Mouse (Mus musculus) CH12.LX (cell line): Measurements from ENCODE around the gene Chchd6. TPM values are rescaled to one million over a fixed set of nuclear protein-coding genes. Genes with fewer than 3 reads are reported as not detected.
A peak's percentile ranks its signal among the peaks of the same experiment; 100 is the strongest.

Experiments used
- DNase-seq: peaks from one replicate; pipeline ENCODE4 v3.0.0-alpha.2; 2013; ENCODE audit errors: extremely low read depth
- H3K27ac ChIP-seq: 2 replicates; pipeline ENCODE4 v1.5.1; 2012; ENCODE audit warnings: low read depth, mild to moderate bottlenecking, control low read depth, moderate library complexity; ENCODE audit not compliant: insufficient read depth
- H3K27me3 ChIP-seq: replicated peaks from 2 replicates; pipeline ENCODE3; 2012; ENCODE audit warnings: inconsistent platforms
- H3K36me3 ChIP-seq, 2 experiments: replicated peaks in 1 of 2; 2 replicates each; pipeline versions ENCODE3 to v1.6.1; 2012; ENCODE audit warnings: inconsistent platforms in 1 of 2, low read length in 1 of 2, mild to moderate bottlenecking in 1 of 2, mixed read lengths in 1 of 2, moderate library complexity in 1 of 2; ENCODE audit not compliant: control insufficient read depth in 1 of 2, insufficient read depth in 1 of 2
- H3K4me1 ChIP-seq, 2 experiments: 2 replicates each; pipeline ENCODE4 v1.6.1; 2012; ENCODE audit warnings: inconsistent platforms in 1 of 2, moderate library complexity in 1 of 2; ENCODE audit not compliant: insufficient read depth in 2 of 2, control insufficient read depth in 1 of 2
- H3K4me2 ChIP-seq: 2 replicates; pipeline ENCODE4 v1.6.1; 2012; ENCODE audit warnings: low read depth, mild to moderate bottlenecking, control low read depth; ENCODE audit not compliant: poor library complexity, insufficient read depth, severe bottlenecking
- H3K4me3 ChIP-seq, 3 experiments: fragments of 150-350 bp in 1 of 3; sonication (generic) in 1 of 3; replicated peaks in 1 of 3; 2 replicates each; pipeline versions ENCODE3 to v1.5.1; 2011 to 2012; ENCODE audit warnings: low read depth in 2 of 3, low read length in 2 of 3, mild to moderate bottlenecking in 2 of 3, moderate library complexity in 2 of 3, control low read depth in 1 of 3, improper control_type of control experiment in 1 of 3, inconsistent platforms in 1 of 3, mixed read lengths in 1 of 3; ENCODE audit not compliant: poor library complexity in 1 of 3
- H3K79me2 ChIP-seq: replicated peaks from 2 replicates; pipeline ENCODE4 v1.6.1; 2012; ENCODE audit warnings: mild to moderate bottlenecking, moderate library complexity; ENCODE audit not compliant: control insufficient read depth, poor library complexity, insufficient read depth, severe bottlenecking; ENCODE audit errors: extremely low read depth
- H3K9ac ChIP-seq: 2 replicates; pipeline ENCODE4 v1.6.1; 2012; ENCODE audit warnings: low read depth, mild to moderate bottlenecking, control low read depth, moderate library complexity; ENCODE audit not compliant: insufficient read depth
- H3K9me3 ChIP-seq: replicated peaks from 2 replicates; pipeline ENCODE3; 2012; ENCODE audit warnings: low read length, inconsistent platforms, mixed read lengths
- CHD1 ChIP-seq: IDR thresholded peaks from 2 replicates; pipeline ENCODE4 v1.6.1; 2012; ENCODE audit warnings: low read depth, low read length, improper control_type of control experiment, inconsistent platforms
- CHD2 ChIP-seq: IDR thresholded peaks from 2 replicates; pipeline ENCODE4 v1.6.1; 2011; ENCODE audit warnings: low read length, improper control_type of control experiment
- E2F4 ChIP-seq: IDR thresholded peaks from 2 replicates; pipeline ENCODE4 v1.6.1; 2011; ENCODE audit warnings: low read depth, low read length, improper control_type of control experiment; ENCODE audit not compliant: insufficient replicate concordance
- ELF1 ChIP-seq: IDR thresholded peaks from 2 replicates; pipeline ENCODE4 v1.6.1; 2014; ENCODE audit warnings: low read depth, mild to moderate bottlenecking, inconsistent platforms, low read length, improper control_type of control experiment
- EP300 ChIP-seq: IDR thresholded peaks from 2 replicates; pipeline ENCODE4 v1.6.1; 2011; ENCODE audit warnings: low read length, improper control_type of control experiment
- ETS1 ChIP-seq: conservative IDR thresholded peaks from 2 replicates; pipeline ENCODE4 v1.6.1; 2012; ENCODE audit warnings: low read depth, mild to moderate bottlenecking, inconsistent platforms, low read length, improper control_type of control experiment, moderate library complexity
- HCFC1 ChIP-seq: IDR thresholded peaks from 2 replicates; pipeline ENCODE4 v1.6.1; 2012; ENCODE audit warnings: low read depth, mild to moderate bottlenecking, inconsistent platforms, low read length, improper control_type of control experiment
- IRF4 ChIP-seq: IDR thresholded peaks from 2 replicates; pipeline ENCODE4 v1.6.1; 2014; ENCODE audit warnings: low read depth, mild to moderate bottlenecking, inconsistent platforms, low read length, improper control_type of control experiment
- JUN ChIP-seq: IDR thresholded peaks from 2 replicates; pipeline ENCODE4 v1.6.1; 2011; ENCODE audit warnings: low read depth, mild to moderate bottlenecking, low read length, improper control_type of control experiment, moderate library complexity; ENCODE audit not compliant: insufficient read depth
- JUND ChIP-seq: conservative IDR thresholded peaks from 2 replicates; pipeline ENCODE4 v1.6.1; 2011; ENCODE audit warnings: low read depth, low read length, improper control_type of control experiment
- KAT2A ChIP-seq: IDR thresholded peaks from 2 replicates; pipeline ENCODE4 v1.6.1; 2012; ENCODE audit warnings: low read length, improper control_type of control experiment, inconsistent platforms; ENCODE audit not compliant: insufficient replicate concordance
- MAFK ChIP-seq: IDR thresholded peaks from 2 replicates; pipeline ENCODE4 v1.6.1; 2011; ENCODE audit warnings: low read length, improper control_type of control experiment; ENCODE audit not compliant: insufficient replicate concordance
- MAX ChIP-seq: IDR thresholded peaks from 2 replicates; pipeline ENCODE4 v1.6.1; 2011; ENCODE audit warnings: low read length, improper control_type of control experiment
- NELFE ChIP-seq: IDR thresholded peaks from 2 replicates; pipeline ENCODE4 v1.6.1; 2011; ENCODE audit warnings: low read depth, low read length, improper control_type of control experiment
- PAX5 ChIP-seq: IDR thresholded peaks from 2 replicates; pipeline ENCODE4 v1.6.1; 2012; ENCODE audit warnings: low read length, inconsistent platforms, mixed read lengths
- POLR2A ChIP-seq: IDR thresholded peaks from 2 replicates; pipeline ENCODE4 v1.6.1; 2011; ENCODE audit warnings: low read depth, mild to moderate bottlenecking, improper control_type of control experiment, low read length
- SIN3A ChIP-seq: IDR thresholded peaks from 2 replicates; pipeline ENCODE4 v1.6.1; 2012; ENCODE audit warnings: low read length, improper control_type of control experiment, inconsistent platforms
- SMC3 ChIP-seq: IDR thresholded peaks from 2 replicates; pipeline ENCODE4 v1.6.1; 2011; ENCODE audit warnings: low read depth, low read length, improper control_type of control experiment
- TBP ChIP-seq: conservative IDR thresholded peaks from 2 replicates; pipeline ENCODE4 v1.6.1; 2011; ENCODE audit warnings: low read depth, low read length, improper control_type of control experiment
- TCF12 ChIP-seq: IDR thresholded peaks from 2 replicates; pipeline ENCODE4 v1.6.1; 2014; ENCODE audit warnings: low read depth, mild to moderate bottlenecking, inconsistent platforms, low read length, improper control_type of control experiment
- UBTF ChIP-seq: IDR thresholded peaks from 2 replicates; pipeline ENCODE4 v1.6.1; 2012; ENCODE audit warnings: low read depth, mild to moderate bottlenecking, inconsistent platforms, low read length, improper control_type of control experiment, moderate library complexity
- USF1 ChIP-seq: IDR thresholded peaks from 2 replicates; pipeline ENCODE4 v1.6.1; 2014; ENCODE audit warnings: low read depth, mild to moderate bottlenecking, inconsistent platforms, low read length, improper control_type of control experiment
- USF2 ChIP-seq: conservative IDR thresholded peaks from 2 replicates; pipeline ENCODE4 v1.6.1; 2011; ENCODE audit warnings: low read depth, low read length, improper control_type of control experiment
- ZMIZ1 ChIP-seq: IDR thresholded peaks from 2 replicates; pipeline ENCODE4 v1.6.1; 2012; ENCODE audit warnings: low read depth, mild to moderate bottlenecking, inconsistent platforms, low read length, improper control_type of control experiment
- dilution Hi-C: fragments of 300-500 bp; cut with MboI; formaldehyde crosslinking; loops from 2 replicates; pipeline ENCODE4 v1.14.3; 2020; ENCODE audit warnings: low sequenced_read_pairs; ENCODE audit not compliant: extremely low pct_unique_long_range_greater_than_20kb, extremely low pct_ligation_motif_present
- in situ Hi-C: fragments of 300-500 bp; cut with MboI; formaldehyde crosslinking; loops from 3 replicates; pipeline ENCODE4 v1.14.3; 2019; ENCODE audit warnings: low sequenced_read_pairs, low pct_ligation_motif_present, low pct_unique_long_range_greater_than_20kb, mixed read lengths
- polyA plus RNA-seq: library from polyadenylated mRNA; unstranded; fragments of >175 nt; gene quantifications from 2 replicates; pipeline ENCODE4 v1.2.1, GENCODE M21; 2012; ENCODE audit warnings: low read depth; ENCODE audit not compliant: insufficient read length
- total RNA-seq, 2 experiments: library from RNA; depleted of rRNA; stranded (reverse); fragments of 300-350 nt in 1 of 2; fragments of >200 nt in 1 of 2; gene quantifications; 2 replicates each; pipeline ENCODE4 v1.2.3; 2012 to 2014

Gene Chchd6
- total and polyA plus RNA-seq, 3 experiments, result 33.3 to 41.5 (median 41.3) TPM

- peaks cover 12 to 22% of the 10 kb centered on the region in 2 experiments; a peak in 3 of 4 replicates for H3K4me1 ChIP-seq
- TF ChIP-seq POLR2A (no peak), UBTF (no peak), USF2 (no peak), MAFK (no peak), KAT2A (no peak), CHD1 (no peak), ETS1 (no peak), ZMIZ1 (no peak), EP300 (no peak)
- H3K9me3 ChIP-seq, result no peaks in the 10 kb centered on the region
- no peaks in the 10 kb centered on the region for H3K79me2 ChIP-seq
- H3K36me3 ChIP-seq, result no peaks in the 10 kb centered on the region
- H3K27ac ChIP-seq, result no peak overlapping the region
- DNase-seq, result no peak
- in situ Hi-C loops (no loop called here), dilution Hi-C loops (no loop called here)
- no peaks in the 10 kb centered on the region for H3K27me3 ChIP-seq
- no peak overlapping the region for H3K4me3 ChIP-seq
- H3K9ac ChIP-seq, result no peak overlapping the region
- no peak overlapping the region for H3K4me2 ChIP-seq
Measured at GRCm38 (mm10) chr6:89456409-89456961, 139.0 kb downstream of the Chchd6 start.

- H3K4me2 ChIP-seq, result 0 out of 2 replicates have a peak overlapping the region, but pooled peaks have one; percentile 4
- in situ Hi-C loops, result no loop called here
- no peak for TF ChIP-seq JUND
- TF ChIP-seq NELFE, result no peak
- TF ChIP-seq CHD2, result no peak
- no peak for TF ChIP-seq JUN
- TF ChIP-seq HCFC1, result no peak
- TF ChIP-seq UBTF, result no peak
- no peak for TF ChIP-seq PAX5
- no peak for TF ChIP-seq SIN3A
- peak; percentile 27; the same call in 1 of the 2 replicates for TF ChIP-seq TCF12
- TF ChIP-seq MAX, result no peak
- TF ChIP-seq ETS1, result peak; percentile 29
- TF ChIP-seq MAFK, result no peak
- no peak for TF ChIP-seq ELF1
- no peak for TF ChIP-seq POLR2A
- TF ChIP-seq E2F4, result no peak
- TF ChIP-seq ZMIZ1, result no peak
- TF ChIP-seq USF2, result no peak
- no peak for TF ChIP-seq TBP
- TF ChIP-seq IRF4, result peak; percentile 79
- no peak for TF ChIP-seq USF1
- TF ChIP-seq EP300, result no peak
- peak; percentile 21; the same call in 1 of the 2 replicates for TF ChIP-seq SMC3
- TF ChIP-seq, all 38 proteins: peak for 4
- Histone ChIP-seq H3K4me1 (peaks cover 12 to 22% of the 10 kb centered on the region in 2 experiments; a peak in 3 of 4 replicates), H3K27ac (0 out of 2 replicates have a peak overlapping the region, but pooled peaks have one; percentile 1), H3K36me3 (no peaks in the 10 kb centered on the region), H3K79me2 (no peaks in the 10 kb centered on the region), H3K9ac (no peak overlapping the region), H3K9me3 (no peaks in the 10 kb centered on the region), H3K4me3 (no peak overlapping the region), H3K27me3 (no peaks in the 10 kb centered on the region)
- DNase-seq, result peak; percentile 6
- dilution Hi-C loops, result no loop called here
Measured at GRCm38 (mm10) chr6:89455523-89456000, 139.9 kb downstream of the Chchd6 start.
